Mouse (Mus musculus) gastrocnemius, postnatal 10 days (tissue): ENCODE data around the gene Sned1. TPM values are rescaled to one million over a fixed set of nuclear protein-coding genes. Genes with fewer than 3 reads are reported as not detected.
"Not testable (repeated sequence)": the region's sequence is repeated elsewhere in the genome, so short reads cannot be mapped to it uniquely, and the experiment has no call there.

Experiments used
- DNase-seq: peaks from one replicate; pipeline ENCODE4 v3.0.0; 2021; ENCODE audit warnings: mixed read lengths
- long read RNA-seq, 2 experiments: library from polyadenylated mRNA; stranded (forward); transcript quantifications; one replicate each; pipeline ENCODE4 v2.0.0; 2021
- total RNA-seq, 2 experiments: library from RNA; stranded (reverse); gene quantifications; 2 replicates each; pipeline ENCODE4 v1.2.3; 2021

Sned1 gene
- 1 to 10 TPM; 5.9 to 9.7 TPM for total RNA-seq
- long read RNA-seq, experiment 1, full-length matches to known transcripts = 1 of 2 reads
- long read RNA-seq, experiment 1, partial matches to known transcripts = 1 of 2 reads
- long read RNA-seq, experiment 1, other reads (novel, unspliced or antisense) = 0 of 2 reads
- long read RNA-seq, experiment 2, full-length matches to known transcripts = 4 of 8 reads
- long read RNA-seq, experiment 2, partial matches to known transcripts = 1 of 8 reads
- long read RNA-seq, experiment 2, other reads (novel, unspliced or antisense) = 3 of 8 reads

GRCm38 (mm10) chr1:93235576-93236544 lies at the start of gene Sned1:
Gene Sned1, plus strand, starts transcription at chr1:93235841.
- peak; percentile 88 for DNase-seq

GRCm38 (mm10) chr1:93190726-93191305 lies 44.8 kb upstream of the Sned1 start:
- no peak for DNase-seq

- no peak for DNase-seq
Observed at GRCm38 (mm10) chr1:93194961-93195360, 40.7 kb upstream of the Sned1 start.

DNA sequence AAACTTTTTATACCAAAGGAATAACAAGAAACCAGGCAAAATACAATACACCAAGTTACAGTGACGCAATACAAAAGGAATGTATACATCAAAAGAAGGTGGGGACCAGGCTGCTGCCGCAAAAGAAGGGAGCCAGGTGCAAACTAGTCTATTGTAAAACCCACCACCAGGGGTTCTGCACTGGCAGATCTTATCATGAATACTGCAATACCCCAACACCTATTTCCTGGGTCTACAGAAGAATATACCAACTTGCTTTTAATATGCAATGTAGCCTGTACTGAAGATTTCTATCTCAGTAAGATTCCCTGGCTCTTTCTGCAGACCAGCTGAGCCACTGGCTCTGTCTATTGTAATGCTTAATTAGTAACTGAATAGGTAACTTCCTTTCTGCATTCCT lies 38.2 kb upstream of the Sned1 start:
- DNase-seq = not testable (repeated sequence)

GRCm38 (mm10) chr1:93197916-93198315 lies 37.7 kb upstream of the Sned1 start:
- DNase-seq = no peak

- no peak for DNase-seq
Observed at GRCm38 (mm10) chr1:93206277-93206970, 29.2 kb upstream of the Sned1 start.

- no peak for DNase-seq
Observed at GRCm38 (mm10) chr1:93207536-93208064, 28.0 kb upstream of the Sned1 start.

GRCm38 (mm10) chr1:93210213-93210641 lies 25.4 kb upstream of the Sned1 start:
- peak; percentile 44 for DNase-seq

- no peak for DNase-seq
Observed at GRCm38 (mm10) chr1:93211019-93211418, 24.6 kb upstream of the Sned1 start.

DNA sequence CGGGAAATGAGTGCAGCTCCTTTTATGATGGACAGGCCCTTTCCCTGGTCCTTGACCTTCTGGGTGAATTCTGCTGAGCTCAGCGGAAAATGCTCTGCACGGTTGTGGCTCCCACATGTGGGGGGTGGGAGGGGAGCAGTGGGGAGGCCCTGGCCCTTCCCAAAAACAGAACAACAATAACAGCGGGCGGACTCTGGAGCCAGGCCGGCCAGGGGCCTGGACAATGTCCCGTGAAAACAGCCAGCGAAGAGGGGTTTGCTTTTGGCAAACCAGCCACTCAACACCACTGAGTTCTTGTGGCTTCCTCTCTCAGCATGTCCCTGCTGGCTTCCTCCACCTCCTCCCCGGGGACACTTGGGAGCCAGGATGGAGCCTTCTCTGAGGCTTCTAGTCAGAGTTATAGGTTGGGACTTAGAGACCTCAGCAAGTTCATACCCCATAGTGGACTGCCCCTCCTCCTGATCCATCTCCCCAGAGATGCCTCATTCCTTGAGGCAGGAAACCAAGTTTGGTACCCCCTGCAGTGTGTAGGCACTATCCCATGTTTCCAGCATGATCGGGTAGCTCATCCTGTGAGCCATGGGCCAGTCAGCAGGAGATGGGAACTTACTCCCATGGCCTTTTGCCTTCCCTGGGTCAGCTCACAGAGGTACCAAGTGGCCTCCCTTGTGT lies 24.0 kb upstream of the Sned1 start:
- no peak for DNase-seq

- DNase-seq = no peak
Observed at GRCm38 (mm10) chr1:93212441-93212840, 23.2 kb upstream of the Sned1 start.

GRCm38 (mm10) chr1:93214612-93215011 lies 21.0 kb upstream of the Sned1 start:
- DNase-seq = no peak

DNA sequence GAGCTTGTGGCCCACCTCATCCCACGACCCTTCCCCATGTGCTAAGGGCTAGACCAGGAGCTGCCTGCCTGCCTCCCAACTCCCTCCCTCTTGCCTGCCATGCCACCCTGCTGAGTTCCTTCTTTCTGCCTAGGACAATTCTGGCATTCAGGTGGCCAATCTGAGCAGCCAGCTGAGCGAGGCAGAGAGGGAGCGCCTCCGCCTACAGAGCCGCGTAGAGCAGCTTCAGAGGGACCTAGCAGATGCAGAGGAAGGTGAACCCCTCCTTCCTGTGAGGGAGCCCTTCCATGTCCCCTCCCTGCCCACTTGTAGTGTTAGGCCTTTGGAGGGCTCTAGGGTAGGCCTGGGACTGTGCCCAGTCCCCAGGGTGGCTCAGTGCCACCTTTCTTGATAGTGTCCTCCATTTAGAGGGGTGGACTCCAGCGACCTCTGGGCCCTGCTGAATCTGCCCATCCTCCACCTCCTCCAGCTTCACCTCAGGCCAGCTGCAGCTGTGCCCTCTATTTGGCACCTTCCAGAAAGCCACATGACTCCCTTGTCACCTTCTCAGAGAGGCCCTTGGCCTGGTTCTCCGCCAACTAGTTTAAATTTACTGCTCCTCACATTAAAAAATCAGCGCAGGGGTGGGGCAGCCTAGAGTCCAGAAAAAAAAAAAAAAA lies 18.7 kb upstream of the Sned1 start:
- no peak for DNase-seq

DNA sequence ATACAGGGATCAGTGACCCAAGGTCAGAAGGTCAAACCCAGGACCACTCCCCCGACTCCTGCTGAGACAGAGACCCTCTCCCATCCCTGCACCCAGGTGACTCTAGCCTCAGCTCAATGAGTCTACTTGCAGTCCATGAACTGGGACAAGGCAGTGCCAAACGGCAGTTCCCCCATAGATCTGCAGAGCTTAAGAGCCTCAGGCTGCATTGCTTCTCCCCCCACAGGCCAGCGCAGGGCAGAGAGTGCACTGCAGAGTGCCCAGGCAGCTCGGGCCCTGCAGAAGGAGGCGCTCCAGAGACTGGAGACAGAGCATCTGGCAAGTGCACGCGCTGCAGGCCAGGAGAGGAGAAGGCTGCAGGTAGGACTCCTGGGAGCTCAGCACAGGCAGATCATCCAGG lies 18.1 kb upstream of the Sned1 start:
- no peak for DNase-seq

DNA sequence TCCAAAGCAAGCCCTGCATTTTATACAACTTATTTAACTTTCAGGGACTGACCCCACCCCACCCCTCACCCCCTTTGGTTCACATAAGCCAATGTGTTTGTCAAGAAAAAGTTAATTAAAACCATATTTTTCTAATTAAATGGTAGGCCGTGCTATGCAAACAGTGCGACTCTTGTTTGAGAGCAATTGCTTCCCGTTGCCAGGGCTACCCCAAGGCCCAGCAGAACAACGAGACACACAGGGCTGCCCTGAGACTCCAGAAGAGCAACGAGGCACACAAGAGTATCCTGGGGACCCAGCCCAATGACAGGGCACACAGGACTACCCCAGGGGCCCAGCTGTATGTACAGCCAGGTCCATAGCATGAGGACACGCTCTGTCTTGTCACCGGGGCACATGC lies 14.9 kb upstream of the Sned1 start:
- DNase-seq = no peak

- peak; percentile 67 for DNase-seq
Observed at GRCm38 (mm10) chr1:93223972-93224371, 11.7 kb upstream of the Sned1 start.

DNA sequence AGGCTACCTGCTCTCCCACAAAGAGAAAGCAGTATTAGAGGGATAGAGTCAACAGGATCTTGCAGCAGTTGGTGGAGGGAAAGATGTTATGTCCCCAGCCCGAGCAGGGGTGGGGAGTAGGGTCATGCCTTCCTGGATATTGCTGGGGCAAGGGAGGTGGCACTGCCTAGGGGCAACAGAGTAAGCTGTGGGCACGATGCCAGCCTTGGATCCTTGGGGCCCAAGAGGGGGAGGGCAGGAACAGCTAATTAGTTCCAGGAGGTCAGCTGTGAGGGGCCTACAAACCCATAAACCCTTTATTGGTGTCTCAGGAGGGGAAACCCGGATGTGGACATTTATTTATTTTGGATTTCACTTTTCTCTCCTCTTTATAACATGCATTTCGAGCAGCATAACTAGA lies 10.4 kb upstream of the Sned1 start:
- no peak for DNase-seq

GRCm38 (mm10) chr1:93225731-93226520 lies 9.7 kb upstream of the Sned1 start:
- no peak for DNase-seq

DNA sequence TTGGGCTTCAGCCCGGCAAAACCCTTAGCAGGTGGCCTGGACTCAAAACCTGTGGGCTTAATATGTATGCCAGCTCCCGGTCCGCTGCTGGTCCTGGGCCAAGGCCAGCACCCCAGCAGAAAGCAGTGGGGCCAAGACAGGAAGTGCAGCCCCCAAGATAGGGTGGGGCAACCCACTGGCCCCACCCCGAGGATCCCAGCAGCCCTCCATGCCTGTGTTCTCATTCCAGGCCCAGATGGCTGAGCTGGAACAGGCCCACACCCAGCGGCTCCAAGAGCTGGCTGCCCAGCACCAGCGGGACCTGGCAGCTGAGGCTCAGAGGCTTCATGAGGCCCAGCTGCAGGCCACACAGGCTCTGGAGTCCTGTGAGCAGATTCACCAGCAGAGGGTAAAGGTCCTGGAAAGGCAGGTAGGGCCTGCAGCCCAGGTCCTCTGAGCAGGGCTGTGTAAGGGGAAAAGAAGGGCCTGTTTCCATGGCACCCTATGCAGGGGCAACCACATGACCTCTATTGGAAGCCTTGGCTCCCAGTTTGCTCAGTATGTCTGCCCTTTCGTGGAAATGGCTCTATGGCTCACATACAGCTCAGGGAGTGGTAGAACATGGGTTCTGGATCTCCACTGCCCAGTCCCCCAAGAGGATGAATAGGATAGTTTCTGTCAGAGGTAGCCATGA lies 8.2 kb upstream of the Sned1 start:
- peak; percentile 45 for DNase-seq
